Mouse (Mus musculus) adrenal gland, postnatal 25 days (tissue): ENCODE measurements around the gene Ccdc3. TPM values are rescaled to one million over a fixed set of nuclear protein-coding genes. Genes with fewer than 3 reads are reported as not detected.
"Not testable (repeated sequence)": the region's sequence is repeated elsewhere in the genome, so short reads cannot be mapped to it uniquely, and the experiment has no call there.

Experiments
- DNase-seq: peaks from one replicate; pipeline ENCODE4 v3.0.0; 2021; ENCODE audit warnings: mixed read lengths
- long read RNA-seq: library from polyadenylated mRNA; stranded (forward); transcript quantifications from one replicate; pipeline ENCODE4 v2.0.0, GENCODE M21; 2021
- total RNA-seq: library from RNA; stranded (reverse); gene quantifications from 2 replicates; pipeline ENCODE4 v1.2.3, GENCODE M21; 2021

Gene Ccdc3
- 4.9 and 5.0 TPM in 2 replicates for total RNA-seq
- long read RNA-seq, partial matches to known transcripts: 0 of 4 reads
- long read RNA-seq, other reads (novel, unspliced or antisense): 2 of 4 reads

GRCm38 (mm10) chr2:5137500-5138286, at the start of gene Ccdc3:
TSS of gene Ccdc3 (plus strand) at chr2:5137776.
- DNase-seq: peak; percentile 54

GRCm38 (mm10) chr2:5090385-5090784, 47.2 kb upstream of the Ccdc3 start:
- not testable (repeated sequence) for DNase-seq

DNA sequence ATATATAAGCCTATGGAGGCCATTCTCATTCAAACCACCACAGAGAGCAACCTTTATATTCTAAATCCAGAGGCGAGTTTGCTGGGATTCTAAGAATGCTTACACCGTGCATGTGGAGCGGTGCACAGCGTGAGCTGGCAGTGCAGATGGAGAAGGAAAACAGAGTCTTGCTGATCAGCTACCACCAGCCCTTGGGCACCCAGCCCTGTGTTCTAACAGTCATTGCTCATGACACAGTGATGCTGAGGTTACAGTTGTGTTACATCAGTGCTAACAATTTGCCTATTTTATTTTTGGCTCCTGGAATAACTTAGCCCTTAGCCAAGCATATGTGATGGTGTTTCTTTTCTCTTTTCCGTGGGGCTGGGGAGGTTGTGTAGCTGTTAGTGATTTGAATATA, 42.7 kb upstream of the Ccdc3 start:
- no peak for DNase-seq

- DNase-seq: no peak
Observed at GRCm38 (mm10) chr2:5095316-5095715, 42.3 kb upstream of the Ccdc3 start.

- no peak for DNase-seq
Observed at GRCm38 (mm10) chr2:5097786-5098445, 39.7 kb upstream of the Ccdc3 start.

- no peak for DNase-seq
Observed at GRCm38 (mm10) chr2:5099176-5099575, 38.4 kb upstream of the Ccdc3 start.

DNA sequence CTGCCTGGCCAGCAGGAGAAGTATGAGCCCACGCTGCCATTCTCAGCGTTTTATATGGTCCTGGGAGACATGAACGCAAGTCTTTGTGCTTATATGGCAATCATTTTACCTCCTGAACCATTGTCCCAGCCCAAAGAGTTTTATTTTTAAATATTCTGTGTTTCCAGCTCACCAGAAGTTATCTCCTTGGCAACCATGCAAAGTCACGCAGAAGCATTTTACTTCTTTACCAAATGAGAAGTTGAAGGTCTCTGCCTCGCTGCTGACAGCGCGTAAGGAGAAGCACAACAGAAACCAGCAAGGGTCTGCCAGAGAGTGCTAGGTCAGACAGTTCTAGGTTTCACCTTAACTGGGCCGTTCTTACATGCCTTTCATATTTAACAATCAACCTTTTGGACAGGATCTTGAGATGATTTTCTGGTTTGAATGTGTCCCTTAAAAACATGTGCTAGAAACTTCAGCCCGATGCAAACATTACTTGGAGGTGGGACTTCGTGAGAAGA, 35.8 kb upstream of the Ccdc3 start:
- DNase-seq: no peak

DNA sequence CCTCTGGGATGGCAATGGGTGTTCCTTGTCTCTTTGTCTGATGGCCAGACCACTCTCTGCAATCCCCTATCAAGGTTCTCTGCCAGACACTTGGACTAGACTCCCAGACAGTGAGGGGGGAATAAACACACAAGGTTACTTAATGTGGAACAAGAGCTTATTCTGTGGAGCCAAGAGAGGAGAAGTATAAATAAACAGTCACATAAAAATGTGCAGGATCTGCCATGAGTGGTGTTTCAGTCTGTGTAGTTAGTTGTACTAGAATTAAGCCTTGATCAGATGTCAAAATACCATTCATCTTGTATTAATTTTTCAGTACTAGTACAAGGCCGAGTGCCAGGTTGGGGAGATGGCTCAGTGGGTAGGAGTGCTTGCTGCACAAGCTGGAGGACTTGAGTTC, 34.7 kb upstream of the Ccdc3 start:
- no peak for DNase-seq

DNA sequence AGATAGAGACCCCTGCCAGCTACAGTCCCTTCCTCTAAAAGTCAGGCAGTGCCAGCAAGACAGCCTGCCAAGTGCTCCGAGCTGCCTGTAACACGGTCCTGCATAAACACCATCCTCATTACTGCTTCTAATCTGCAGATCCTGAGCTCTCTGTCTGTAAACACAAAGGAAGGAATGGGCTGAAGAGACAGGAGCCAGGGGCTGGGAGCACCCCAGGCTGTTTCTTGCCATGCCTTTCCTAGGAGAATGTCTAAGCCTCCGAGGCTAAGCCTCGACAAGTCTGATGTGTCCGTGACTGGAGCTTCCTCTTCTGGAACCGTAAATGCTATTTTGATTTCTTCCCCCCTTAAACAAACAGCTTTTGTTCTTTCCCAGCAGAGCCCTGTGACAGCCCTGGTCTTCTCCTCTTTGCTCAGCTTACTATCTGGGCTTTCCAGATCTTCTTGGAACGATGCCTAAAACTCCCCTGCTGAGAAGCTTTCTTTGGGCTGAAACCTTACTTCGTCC, 24.7 kb upstream of the Ccdc3 start:
- DNase-seq: no peak

DNA sequence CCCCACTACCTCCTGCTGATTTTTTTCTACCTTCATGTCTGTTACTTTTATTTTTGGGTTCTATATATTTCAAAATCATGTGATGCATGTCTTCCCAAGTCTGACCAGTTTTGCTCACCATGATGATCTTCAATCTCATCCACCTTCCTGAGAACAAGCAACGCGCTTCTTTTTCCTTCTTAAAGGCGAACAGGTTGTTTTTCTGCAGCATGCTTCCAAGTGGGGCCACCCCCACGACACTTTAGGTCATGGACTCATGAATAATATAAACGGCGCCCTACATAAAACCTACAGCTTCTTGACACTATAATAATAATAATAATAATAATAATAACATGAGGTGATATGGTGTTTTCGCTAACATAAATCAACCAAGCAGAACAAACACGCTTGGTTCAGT, 23.2 kb upstream of the Ccdc3 start:
- no peak for DNase-seq

DNA sequence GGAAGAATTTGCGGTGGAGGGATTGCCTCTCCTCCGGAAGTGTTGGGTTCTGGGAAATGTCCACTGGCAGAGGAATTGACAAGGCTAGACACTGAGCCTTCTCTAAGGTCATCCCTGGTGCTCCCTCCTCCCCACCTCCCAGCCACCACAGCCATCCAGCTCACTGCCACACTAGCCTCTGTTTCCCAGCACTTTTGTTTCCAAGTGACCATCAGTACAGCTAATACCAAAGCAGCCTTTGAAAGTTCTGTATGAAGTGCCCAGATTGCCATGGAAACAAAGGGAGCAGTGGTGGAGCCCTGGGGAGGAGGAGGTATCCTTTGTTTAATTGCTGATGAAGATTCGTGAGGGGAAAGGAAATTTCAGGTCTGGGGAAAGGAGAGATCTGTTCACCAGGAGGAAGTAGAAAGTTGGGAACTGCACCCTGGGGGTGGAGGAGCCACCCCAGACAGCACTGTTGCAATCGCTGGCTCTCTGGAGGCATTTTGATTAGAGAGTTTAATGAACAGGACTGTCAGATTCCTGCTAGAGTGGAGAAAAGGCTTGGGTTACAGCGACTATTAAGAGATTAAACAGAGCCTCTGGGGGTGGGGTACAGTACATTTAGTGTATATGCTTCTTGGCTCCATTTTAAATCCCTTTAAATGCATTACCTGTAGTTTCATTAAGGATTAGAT, 20.6 kb upstream of the Ccdc3 start:
- DNase-seq: no peak

DNA sequence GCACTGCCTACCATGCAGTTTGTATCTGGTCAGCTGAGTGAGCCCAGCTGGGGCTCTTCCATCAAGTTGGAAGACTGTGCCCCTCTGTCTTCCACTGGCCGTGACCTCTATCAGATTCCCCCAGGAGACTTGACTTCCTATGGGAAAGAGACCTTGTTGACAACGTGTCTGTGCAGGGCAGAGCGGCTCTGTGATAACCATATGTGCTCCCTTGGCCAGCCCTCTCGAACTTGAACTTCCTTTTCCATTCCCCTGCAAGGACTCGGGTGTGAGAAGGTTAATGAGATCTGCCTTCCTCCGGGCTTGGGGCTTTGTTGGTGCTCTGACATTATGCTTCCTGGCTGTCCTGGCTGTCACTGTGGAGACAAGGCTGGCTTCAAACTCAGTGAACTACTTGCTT, 12.1 kb upstream of the Ccdc3 start:
- DNase-seq: no peak

DNA sequence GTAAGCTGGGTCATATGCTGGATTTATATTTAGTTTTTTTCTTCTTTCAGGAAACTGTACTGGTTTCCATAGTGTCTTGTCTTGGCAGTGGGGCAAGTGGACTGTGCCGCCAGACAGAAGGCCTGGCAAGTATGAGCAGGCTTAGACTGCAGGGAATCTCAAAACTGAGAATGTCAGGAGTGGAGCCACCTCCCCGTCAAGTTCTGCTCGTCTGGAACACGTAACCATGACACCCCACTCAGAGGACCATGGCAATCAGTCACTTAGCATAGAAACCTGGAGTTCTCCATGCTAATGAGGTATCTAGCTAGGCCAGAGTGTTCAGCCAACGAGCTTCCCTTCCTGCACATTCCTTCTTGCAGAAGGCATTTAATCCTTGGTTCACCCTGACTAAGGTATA, 10.2 kb upstream of the Ccdc3 start:
- DNase-seq: no peak

- no peak for DNase-seq
Observed at GRCm38 (mm10) chr2:5129099-5129498, 8.5 kb upstream of the Ccdc3 start.

DNA sequence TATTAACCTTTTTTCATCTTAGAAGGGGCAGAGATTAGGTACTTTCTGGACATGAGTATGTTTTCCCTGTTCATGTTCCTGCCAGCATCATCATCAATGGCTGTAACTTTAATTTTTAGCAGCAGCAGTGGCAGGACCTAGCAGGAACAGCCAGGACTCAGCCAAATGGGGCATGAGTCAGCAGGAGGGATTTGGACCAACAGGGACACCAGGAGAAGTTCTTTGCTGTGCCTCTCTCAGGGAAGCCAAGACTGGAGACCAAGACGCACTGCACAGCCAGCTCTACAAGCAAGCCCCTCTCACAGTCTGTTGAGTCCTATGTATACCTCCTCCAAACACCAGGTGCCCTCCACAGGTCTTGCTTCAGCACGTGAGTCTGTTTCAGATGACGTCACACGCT, 5.5 kb upstream of the Ccdc3 start:
- DNase-seq: peak; percentile 14

DNA sequence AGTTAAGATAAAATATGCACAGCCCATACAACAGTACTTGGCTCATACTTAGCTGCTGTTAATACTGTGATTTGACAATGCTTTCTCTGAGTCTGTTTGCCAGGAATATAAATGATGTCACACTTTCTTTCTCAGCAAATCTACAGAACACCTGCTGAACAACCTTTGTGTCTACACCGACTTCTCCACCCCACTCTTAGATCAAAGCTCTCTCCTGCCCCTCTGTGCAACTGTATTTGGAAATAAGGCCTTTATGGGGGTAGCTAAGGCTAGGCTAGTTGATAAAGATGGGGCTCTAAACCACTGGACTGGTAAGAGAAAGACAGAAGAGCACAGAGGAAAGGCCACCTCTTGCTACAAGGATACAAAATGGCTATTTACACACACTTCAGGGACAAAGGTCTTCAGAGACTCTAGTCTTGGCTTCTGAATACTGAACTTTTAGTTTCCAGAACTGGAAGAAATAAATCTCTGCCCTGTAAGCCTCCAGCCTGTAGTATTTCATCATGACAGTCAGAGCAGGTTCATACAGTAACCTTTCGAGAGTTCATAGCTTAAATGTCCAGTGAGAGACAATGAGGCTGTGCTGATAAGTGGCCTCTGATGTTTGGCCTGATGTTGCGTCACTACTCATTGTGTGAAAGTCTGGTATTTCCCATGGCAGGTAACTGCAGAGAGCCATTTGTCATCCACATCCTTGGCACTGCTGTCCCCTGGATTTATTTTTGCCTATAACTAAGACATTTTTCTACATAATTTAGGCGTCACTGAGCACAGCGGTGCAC, 2.4 kb upstream of the Ccdc3 start:
- no peak for DNase-seq

- DNase-seq: no peak
Observed at GRCm38 (mm10) chr2:5139961-5140360, 2.4 kb downstream of the Ccdc3 start.

GRCm38 (mm10) chr2:5144446-5144845, 6.9 kb downstream of the Ccdc3 start:
- DNase-seq: no peak

- no peak for DNase-seq
Observed at GRCm38 (mm10) chr2:5147907-5148306, 10.3 kb downstream of the Ccdc3 start.

- DNase-seq: no peak
Observed at GRCm38 (mm10) chr2:5154711-5155110, 17.1 kb downstream of the Ccdc3 start.

DNA sequence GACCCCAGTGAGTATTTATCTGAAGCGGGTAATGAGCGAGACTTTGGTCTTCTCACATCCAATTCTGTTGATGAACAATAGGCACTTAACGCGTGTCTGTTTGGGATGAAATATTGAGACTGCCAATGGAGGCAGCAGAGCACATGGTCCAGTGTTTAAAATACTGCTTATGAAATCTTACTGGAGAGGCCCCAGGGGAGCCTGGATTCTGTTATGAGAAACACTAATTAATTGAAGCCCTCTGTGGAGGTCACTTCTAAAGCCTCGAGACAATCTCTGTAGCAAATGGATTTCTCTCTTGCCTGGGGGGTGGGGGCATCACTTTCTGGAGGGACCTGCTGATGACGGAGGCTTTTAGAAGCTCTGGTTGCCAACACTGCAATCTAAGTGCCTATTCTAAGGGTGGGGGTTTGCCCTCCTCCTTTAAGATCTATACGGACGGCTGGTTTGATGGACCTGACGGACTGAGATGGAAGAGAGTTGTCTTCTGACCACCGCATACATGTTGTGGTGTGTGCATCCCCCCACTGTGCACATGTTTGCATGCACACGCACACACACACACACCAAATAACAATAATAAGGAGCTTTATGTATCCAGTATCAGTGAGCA, 22.8 kb downstream of the Ccdc3 start:
- no peak for DNase-seq
